Mouse (Mus musculus) layer of hippocampus, adult 8-10 months (tissue): ENCODE data around the gene Krt39. TPM values are rescaled to one million over a fixed set of nuclear protein-coding genes. Genes with fewer than 3 reads are reported as not detected.

Source experiments
- DNase-seq, 2 experiments: peaks; one replicate each; pipeline ENCODE4 v3.0.0; 2022; ENCODE audit warnings: low spot score in 2 of 2
- total RNA-seq, 4 experiments: library from RNA; stranded (reverse); gene quantifications; 2 replicates each; pipeline ENCODE4 v1.2.4; 2022

Krt39 gene
- total RNA-seq, 4 experiments from 2014 or later: not detected

- DNase-seq: no peak
Measured at GRCm38 (mm10) chr11:99471946-99472345, 49.2 kb downstream of the Krt39 start.

DNA sequence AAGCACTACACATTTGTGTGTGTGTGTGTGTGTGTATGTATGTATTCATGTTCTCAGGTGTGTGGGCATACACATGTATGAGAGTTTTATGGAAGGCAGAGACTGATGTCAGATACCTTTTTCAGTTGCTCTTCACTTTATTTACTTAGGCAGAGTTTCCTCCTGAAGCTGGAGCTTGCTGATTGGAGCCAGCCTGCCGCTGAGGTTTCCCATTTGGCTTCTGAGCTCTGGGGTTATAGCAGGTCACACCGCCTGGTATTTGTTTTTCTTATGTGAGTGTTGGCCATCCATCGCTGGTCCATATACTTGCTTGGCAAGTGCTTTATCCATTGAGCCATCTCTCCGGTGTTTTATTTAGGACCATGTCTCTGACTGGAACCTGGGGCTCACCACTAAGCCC, 51.9 kb downstream of the Krt39 start:
- no peak for DNase-seq

DNA sequence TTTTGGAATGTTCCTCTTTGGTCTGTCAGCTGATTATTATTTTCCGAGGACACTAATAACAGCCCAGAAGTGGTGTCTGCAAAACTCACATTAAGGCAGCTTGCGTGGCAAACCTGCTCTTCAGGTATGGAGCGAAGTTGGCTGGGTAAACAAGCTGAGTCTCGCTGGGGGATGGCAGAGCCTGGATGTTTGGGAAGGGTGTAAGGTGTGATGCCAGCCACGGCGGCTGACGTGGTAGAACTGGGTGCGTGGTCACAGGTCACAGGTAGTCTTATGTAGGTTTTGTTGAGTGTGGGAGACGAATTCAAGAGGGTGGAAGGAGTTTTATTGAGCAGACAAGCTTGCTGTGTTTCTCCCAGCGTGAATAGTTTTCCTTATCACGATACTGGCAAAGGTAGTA, 52.6 kb downstream of the Krt39 start:
- no peak for DNase-seq

- no peak for DNase-seq
Measured at GRCm38 (mm10) chr11:99466316-99466715, 54.8 kb downstream of the Krt39 start.

GRCm38 (mm10) chr11:99464836-99465235, 56.3 kb downstream of the Krt39 start:
- peak; percentile 65 to 82 for DNase-seq

Other genes with a start within 250 kb of the Krt39 start
- not detected for gene Krt24, start 236.1 kb downstream of the Krt39 start, total RNA-seq
- gene Krt25, start 198.4 kb downstream of the Krt39 start, total RNA-seq: not detected
- gene Krt26, start 183.4 kb downstream of the Krt39 start, total RNA-seq: not detected
- gene Krt27, start 170.2 kb downstream of the Krt39 start, total RNA-seq: not detected
- under 1 TPM in 2 of 4 experiments, not detected in 2; 0.38 to 0.52 TPM for gene Krt28, start 146.4 kb downstream of the Krt39 start, total RNA-seq
- gene Krt10, start 132.0 kb downstream of the Krt39 start, total RNA-seq: 10 to 100 TPM; 10.4 to 12.6 (median 11.0) TPM
- gene Krt12, start 99.1 kb downstream of the Krt39 start, total RNA-seq: 1 to 10 TPM in 3 of 4 experiments, under 1 TPM in 1; 0.85 to 1.7 (median 1.5) TPM
- gene Krt20, start 83.2 kb downstream of the Krt39 start, total RNA-seq: not detected
- not detected for gene Krt23, start 28.2 kb downstream of the Krt39 start, total RNA-seq
- not detected for gene Krt40, start 21.8 kb upstream of the Krt39 start, total RNA-seq
- gene Krtap3-3, start 29.5 kb upstream of the Krt39 start, total RNA-seq: not detected
- gene Krtap3-2, start 35.5 kb upstream of the Krt39 start, total RNA-seq: not detected
- not detected for gene Gm11939, start 38.1 kb upstream of the Krt39 start, total RNA-seq
- gene Krtap3-1, start 45.3 kb upstream of the Krt39 start, total RNA-seq: not detected
- gene Krtap1-5, start 59.7 kb upstream of the Krt39 start, total RNA-seq: not detected
- not detected for gene Krtap1-4, start 62.3 kb upstream of the Krt39 start, total RNA-seq
- not detected for gene Krtap1-3, start 70.0 kb upstream of the Krt39 start, total RNA-seq
- not detected for gene Krtap9-3, start 76.8 kb upstream of the Krt39 start, total RNA-seq
- gene Gm11938, start 82.0 kb upstream of the Krt39 start, total RNA-seq: not detected
- not detected for gene Gm11937, start 88.9 kb upstream of the Krt39 start, total RNA-seq
- gene Krtap2-4, start 93.5 kb upstream of the Krt39 start, total RNA-seq: not detected
- gene Gm11562, start 99.1 kb upstream of the Krt39 start, total RNA-seq: not detected
- not detected for gene Krtap4-1, start 106.9 kb upstream of the Krt39 start, total RNA-seq
- not detected for gene Krtap4-2, start 113.7 kb upstream of the Krt39 start, total RNA-seq
- not detected for gene Krtap4-7, start 122.8 kb upstream of the Krt39 start, total RNA-seq
- gene Gm11555, start 128.9 kb upstream of the Krt39 start, total RNA-seq: not detected
- not detected for gene Gm11563, start 137.6 kb upstream of the Krt39 start, total RNA-seq
- gene Krtap4-6, start 144.6 kb upstream of the Krt39 start, total RNA-seq: not detected
- gene Gm14190, start 169.4 kb upstream of the Krt39 start, total RNA-seq: not detected
- not detected for gene Gm14180, start 213.0 kb upstream of the Krt39 start, total RNA-seq